Mouse (Mus musculus) heart, adult 2 months (tissue): ENCODE results near the gene Ntrk2.

Source experiments
- CTCF ChIP-seq: fragments of 200-600 bp; IDR thresholded peaks from 2 replicates; pipeline ENCODE4 v1.8.1; 2022; ENCODE audit warnings: antibody characterized with exemption, mild to moderate bottlenecking, moderate library complexity
- EP300 ChIP-seq: fragments of 200-500 bp; IDR thresholded peaks from 2 replicates; pipeline ENCODE4 v1.6.1; 2011; ENCODE audit warnings: low read depth, low read length, control low read depth; ENCODE audit not compliant: insufficient read depth
- POLR2A ChIP-seq: fragments of 200-500 bp; IDR thresholded peaks from 2 replicates; pipeline ENCODE4 v1.6.1; 2011; ENCODE audit warnings: mild to moderate bottlenecking, low read depth, low read length, control low read depth; ENCODE audit not compliant: insufficient read depth

GRCm38 (mm10) chr13:58920241-58920640 is 113.9 kb downstream of the Ntrk2 start:
- TF ChIP-seq POLR2A: no peak
- TF ChIP-seq CTCF: no peak
- TF ChIP-seq EP300: no peak
